Mouse (Mus musculus) kidney, postnatal 25 days (tissue): ENCODE data around the gene Myo1a.

Experiments used
- DNase-seq, 2 experiments: peaks; one replicate each; pipeline ENCODE4 v3.0.0; 2021; ENCODE audit warnings: mixed read lengths in 2 of 2

Gene Myo1a

GRCm38 (mm10) chr10:127674794-127675522 lies 30.0 kb upstream of the Myo1a start:
- peak; percentile 89 to 98 for DNase-seq

GRCm38 (mm10) chr10:127675859-127676398 lies 29.0 kb upstream of the Myo1a start:
- DNase-seq, result no peak

GRCm38 (mm10) chr10:127676691-127677548 lies 28.1 kb upstream of the Myo1a start:
- peak; percentile 92 to 97 for DNase-seq

GRCm38 (mm10) chr10:127677591-127678336 lies 27.2 kb upstream of the Myo1a start:
- peak; percentile 80 to 81 for DNase-seq

- DNase-seq, result no peak
These were observed 25.8 kb upstream of the Myo1a start for GRCm38 (mm10) chr10:127679208-127679607.

GRCm38 (mm10) chr10:127679881-127680280 lies 25.1 kb upstream of the Myo1a start:
- no peak for DNase-seq

- no peak for DNase-seq
These were observed 22.1 kb upstream of the Myo1a start for GRCm38 (mm10) chr10:127682886-127683285.

GRCm38 (mm10) chr10:127691053-127691452 lies 13.9 kb upstream of the Myo1a start:
- DNase-seq, result no peak

GRCm38 (mm10) chr10:127694636-127695035 lies 10.3 kb upstream of the Myo1a start:
- DNase-seq, result peak in 1 of 2 experiments; percentile 22

- DNase-seq, result no peak
These were observed 9.2 kb upstream of the Myo1a start for GRCm38 (mm10) chr10:127695775-127696174.

- no peak for DNase-seq
These were observed 6.0 kb upstream of the Myo1a start for GRCm38 (mm10) chr10:127698966-127699365.

GRCm38 (mm10) chr10:127703299-127703698 lies 1.7 kb upstream of the Myo1a start:
- no peak for DNase-seq

- no peak for DNase-seq
These were observed 677 bp upstream of the Myo1a start for GRCm38 (mm10) chr10:127704293-127704692.

GRCm38 (mm10) chr10:127705783-127706182 lies 813 bp downstream of the Myo1a start:
- DNase-seq, result no peak

GRCm38 (mm10) chr10:127707721-127708120 lies 2.8 kb downstream of the Myo1a start:
- peak; percentile 72 to 79 for DNase-seq

- no peak for DNase-seq
These were observed 3.9 kb downstream of the Myo1a start for GRCm38 (mm10) chr10:127708850-127709370.

- no peak for DNase-seq
These were observed 5.4 kb downstream of the Myo1a start for GRCm38 (mm10) chr10:127710331-127710730.

GRCm38 (mm10) chr10:127712736-127713135 lies 7.8 kb downstream of the Myo1a start:
- no peak for DNase-seq

GRCm38 (mm10) chr10:127721671-127722418 lies 16.9 kb downstream of the Myo1a start:
- DNase-seq, result no peak

- DNase-seq, result no peak
These were observed 19.2 kb downstream of the Myo1a start, which contains the start of gene Tac2 for GRCm38 (mm10) chr10:127724178-127724577. Tac2 (plus strand) TSS chr10:127724478.

GRCm38 (mm10) chr10:127725136-127725535 lies 20.2 kb downstream of the Myo1a start:
- DNase-seq, result no peak

GRCm38 (mm10) chr10:127728437-127728836 lies 23.5 kb downstream of the Myo1a start:
- no peak for DNase-seq
